Mouse (Mus musculus) right cerebral cortex, postnatal 36 days (tissue): Measurements from ENCODE around the gene Hdac7.
A peak's percentile ranks its signal among the peaks of the same experiment; 100 is the strongest.

Experiments
- DNase-seq, 2 experiments: peaks; one replicate each; pipeline ENCODE4 v3.0.0; 2022; ENCODE audit warnings: low spot score in 2 of 2, mixed read lengths in 1 of 2

Gene Hdac7

DNA sequence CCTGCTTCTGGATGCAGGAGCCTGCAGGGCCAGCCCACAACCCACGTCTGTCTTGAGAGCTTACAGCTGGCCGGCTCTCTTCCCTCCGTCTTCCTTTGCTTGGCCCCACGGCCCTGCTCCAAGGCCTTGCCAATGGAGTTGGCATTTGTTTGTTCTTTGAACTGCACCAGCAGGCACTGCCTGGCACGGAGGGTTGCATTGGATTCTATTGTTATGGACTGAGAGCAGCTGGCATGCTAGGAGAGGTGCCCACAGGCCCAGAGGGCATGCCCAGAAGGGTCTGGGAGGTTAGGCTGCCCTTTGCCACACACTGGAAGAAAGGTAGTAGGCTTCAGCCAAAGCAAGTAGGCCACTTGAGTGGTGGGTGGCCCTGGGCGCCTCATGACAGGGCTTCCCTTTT is 55.5 kb downstream of the Hdac7 start:
- peak; percentile 61 to 64 for DNase-seq

DNA sequence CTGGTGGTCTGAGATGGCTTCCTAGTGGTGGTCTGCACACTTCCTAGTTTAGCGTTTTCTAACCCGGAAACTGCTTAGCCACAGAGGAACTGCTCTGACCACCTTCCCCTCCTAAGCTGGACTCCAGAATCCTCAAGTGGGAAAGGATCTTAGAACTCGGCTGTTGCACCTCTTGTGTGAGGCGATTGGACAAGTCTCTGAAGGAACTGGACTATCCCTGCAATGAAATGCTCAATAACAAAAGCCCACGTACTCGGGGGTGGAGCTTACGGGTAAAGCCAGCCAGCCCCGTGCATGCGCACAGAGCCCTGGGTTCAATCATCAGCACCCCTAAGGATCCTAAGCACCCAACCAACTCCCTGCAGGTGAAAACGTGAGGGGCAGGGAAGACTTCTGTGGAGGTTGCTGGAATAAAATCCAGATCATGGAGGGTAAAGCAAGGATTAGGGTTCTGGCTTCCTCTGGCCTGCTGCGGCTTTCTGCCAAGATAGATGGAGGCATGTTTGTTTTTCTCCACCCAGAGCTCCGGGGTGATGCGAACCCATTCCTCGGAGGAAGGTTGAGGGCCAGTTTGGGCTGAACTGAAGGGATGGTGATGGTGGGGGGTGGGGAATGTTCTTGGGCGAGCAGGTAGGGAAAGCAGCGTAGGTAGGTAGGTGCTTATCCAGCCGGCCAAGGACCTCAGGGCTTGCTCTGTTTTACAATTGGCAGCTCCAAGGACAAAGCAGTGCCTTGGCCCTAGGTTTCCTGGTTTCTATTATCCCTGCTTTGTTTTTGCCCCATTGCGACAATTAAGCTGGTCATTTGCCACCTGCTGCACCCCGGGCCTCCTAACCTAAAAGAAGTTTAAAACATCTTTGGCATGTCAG is 56.3 kb downstream of the Hdac7 start:
- no peak for DNase-seq

DNA sequence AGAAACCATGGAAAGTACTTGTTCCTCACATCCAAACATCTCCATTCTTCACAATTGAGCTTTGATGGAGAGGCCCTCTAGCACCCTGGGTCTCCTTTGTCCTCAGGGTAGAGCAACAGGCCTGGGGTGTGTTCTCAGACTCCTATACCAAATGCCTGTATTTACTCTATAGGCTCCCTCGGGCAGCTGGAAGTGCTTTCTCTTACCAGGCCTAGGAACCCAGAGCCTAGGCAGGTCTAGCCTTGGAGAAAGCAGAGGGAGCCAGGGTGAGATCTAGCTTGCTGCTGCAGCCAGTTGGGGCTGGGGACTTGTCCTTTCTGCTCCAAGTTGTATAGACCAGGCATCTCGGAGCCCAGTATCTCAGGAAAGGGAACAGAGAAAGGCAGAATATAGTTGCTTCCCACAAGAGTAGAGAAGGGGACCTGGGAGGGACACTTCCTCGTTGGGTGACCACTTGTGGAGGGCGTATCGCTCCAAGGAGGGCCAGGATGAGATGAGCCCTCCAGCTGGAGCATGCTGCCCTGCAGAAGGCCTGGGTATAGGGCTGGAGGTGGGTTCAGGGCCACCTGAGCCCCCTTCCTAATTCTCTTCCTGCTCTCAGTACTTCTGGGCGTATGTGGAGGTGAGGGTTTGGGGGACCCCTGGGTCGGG is 57.0 kb downstream of the Hdac7 start:
- no peak for DNase-seq

DNA sequence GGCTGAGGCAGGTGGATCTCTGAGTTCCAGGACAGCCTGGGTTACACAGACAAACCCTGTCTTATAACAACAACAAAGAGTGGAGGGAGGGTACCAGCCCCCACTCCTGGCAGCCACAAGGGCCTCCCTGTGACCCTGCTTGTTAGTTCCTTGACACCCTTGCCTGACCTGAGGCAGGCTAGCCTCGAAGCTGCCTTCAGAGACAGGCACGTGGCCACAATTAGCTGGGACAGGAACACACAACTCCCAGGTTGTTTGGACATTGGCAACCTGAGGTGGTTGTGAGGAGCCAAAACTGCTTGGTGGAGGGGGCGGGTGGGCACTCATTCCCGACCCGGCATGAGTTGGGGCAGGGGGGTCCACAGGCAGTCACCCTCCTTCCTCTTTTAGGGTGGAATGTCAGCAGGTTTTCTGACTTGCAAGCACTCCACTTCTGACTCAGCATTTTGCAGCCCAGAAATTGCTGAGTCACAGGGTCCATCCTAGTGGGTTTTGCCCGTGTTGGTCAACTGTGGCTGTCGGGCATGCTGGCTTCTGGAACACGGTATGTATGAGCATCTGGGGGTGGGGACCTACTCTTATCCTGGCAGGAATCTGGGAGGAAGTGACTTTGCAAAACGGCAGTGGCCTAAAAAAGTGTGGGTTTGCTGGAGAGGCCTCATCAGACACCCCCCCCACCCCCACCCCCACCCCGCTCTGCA is 57.7 kb downstream of the Hdac7 start:
- DNase-seq = no peak

DNA sequence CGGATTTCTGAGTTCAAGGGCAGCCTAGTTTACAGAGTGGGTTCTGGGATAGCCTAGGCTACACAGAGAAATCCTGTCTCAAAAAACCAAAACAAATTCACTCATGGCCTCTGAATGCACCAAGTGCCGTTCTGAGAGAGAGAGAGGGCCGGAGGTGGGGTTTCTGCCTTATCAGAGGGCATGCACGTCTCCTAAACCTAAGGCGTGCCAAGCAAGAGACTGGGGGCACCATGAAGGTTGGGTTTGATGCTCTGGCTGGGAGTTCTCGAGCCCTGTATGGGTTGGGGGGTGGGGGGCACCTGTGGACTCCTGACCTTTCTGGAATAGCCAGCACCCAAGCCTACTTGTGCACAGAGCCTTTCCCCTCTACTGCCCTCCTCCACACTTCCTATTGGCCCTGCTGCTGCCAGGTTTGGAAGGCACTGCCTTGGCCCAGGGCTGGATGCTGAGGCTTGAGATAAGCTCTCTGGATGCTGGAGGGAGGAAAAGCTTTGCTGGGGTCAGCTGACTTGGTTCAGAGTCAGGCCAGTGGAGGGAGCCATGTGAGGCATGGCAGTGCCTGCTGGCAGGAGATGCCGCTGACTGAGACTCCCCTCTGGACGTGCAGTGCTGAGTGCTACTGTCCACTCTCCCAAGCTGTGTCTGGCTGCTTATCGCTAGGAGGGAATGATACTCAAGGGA is 58.4 kb downstream of the Hdac7 start:
- DNase-seq = peak in 1 of 2 experiments; percentile 39

DNA sequence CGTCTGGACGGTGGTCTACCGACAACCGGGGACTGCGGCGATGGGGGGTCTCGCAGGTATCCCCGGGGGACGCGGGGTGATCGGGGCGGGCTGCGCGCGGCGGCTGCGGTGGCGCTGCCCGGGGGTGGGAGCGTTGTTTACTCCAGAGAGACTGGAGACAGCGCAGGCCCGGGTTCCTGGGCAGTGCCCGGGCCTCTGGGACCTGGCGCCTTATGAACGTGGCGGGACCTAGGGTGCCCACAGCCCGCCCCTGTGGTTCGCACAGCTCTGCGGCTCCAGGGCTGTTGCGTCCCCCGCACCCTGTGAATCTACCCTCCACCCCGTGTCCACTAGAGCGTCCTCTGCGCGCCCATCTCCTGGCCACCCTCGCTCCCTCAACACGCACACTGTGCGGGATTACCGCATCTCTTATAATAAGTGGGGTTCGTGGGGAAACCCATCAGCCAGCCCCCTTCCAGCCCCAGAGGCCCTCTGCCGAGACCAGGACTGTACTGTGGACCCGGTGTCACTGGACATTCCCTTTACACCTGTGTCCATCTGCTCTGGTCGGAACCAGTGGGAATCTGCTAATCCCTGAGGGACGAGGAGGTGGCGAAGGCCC is 59.6 kb downstream of the Hdac7 start:
- no peak for DNase-seq

DNA sequence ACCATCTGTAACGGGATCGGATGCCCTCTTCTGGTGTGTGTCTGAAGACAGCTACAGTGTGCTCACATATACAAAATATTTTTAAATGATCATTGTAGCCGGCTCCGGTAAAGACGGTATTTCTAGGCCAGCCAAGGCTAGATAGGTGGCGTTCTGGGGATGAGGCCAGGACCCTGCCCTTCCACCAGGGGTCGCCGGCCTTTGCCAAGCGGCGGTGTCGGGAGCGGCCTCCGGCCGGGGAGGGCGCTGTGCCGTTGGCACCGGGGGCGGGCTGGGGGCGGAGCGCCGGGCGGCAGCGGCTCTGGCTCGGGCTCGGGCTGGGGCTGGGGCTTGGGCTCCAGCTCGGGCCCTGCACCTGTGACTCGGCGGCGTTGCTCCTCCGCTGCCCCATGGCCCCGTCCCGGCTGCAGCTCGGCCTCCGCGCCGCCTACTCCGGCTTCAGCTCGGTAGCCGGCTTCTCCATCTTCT is 60.2 kb downstream of the Hdac7 start:
- DNase-seq = peak; percentile 70 to 71

DNA sequence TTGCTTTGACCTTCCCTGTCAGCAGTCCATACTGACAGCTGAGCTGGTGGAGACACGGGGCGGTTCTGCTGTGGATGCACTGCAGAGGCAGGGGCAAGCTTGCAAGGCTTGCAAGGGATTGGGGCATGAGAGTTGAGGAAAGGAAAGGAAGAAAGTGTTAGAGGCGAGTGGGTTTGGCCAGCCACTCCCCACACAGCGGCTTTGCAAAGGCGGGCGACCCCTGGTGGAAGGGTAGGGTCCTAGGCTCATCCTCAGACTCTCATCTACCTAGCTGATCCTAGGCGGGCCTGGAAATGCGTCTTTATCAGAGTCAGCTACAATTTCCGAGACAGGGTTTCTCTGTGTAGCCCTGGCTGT is 61.6 kb downstream of the Hdac7 start:
- DNase-seq = no peak

DNA sequence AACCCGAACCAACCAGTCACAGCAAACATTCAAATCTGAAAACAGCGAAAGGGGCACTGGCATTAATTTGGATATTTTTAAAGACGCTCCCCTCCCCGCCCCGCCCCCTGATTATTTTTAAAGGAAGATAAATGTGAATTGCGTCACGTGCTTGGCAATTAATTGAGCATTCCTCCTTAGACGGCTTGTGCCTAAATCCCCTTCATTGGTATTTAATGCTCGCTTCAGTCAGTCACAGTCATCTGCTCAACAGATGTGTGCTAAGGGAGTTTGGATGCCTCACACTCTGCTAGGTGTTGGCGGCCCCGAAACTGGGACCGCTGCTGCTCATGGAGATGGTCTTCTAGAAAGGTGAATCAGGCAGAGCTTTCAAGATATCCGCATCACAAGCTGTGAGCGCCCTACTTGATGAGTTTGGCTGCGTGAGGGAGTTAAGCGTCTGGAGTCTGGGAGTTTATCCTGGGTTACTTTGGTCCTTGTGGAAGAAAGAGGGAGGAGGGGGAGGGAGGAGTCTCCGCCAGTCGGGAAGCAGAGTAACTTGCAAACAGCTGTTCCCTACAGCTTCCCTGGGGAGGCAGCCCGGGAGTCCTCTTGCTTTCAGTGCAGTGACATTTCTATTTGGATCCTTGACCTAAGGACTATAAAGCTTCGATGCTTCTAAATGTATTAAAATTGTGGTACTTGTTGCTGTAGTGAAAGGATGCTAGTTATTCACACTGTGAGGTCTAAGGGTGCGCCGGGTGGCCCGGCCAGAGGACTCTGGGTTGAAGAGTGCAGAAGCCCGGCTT is 62.1 kb downstream of the Hdac7 start:
- DNase-seq = no peak

DNA sequence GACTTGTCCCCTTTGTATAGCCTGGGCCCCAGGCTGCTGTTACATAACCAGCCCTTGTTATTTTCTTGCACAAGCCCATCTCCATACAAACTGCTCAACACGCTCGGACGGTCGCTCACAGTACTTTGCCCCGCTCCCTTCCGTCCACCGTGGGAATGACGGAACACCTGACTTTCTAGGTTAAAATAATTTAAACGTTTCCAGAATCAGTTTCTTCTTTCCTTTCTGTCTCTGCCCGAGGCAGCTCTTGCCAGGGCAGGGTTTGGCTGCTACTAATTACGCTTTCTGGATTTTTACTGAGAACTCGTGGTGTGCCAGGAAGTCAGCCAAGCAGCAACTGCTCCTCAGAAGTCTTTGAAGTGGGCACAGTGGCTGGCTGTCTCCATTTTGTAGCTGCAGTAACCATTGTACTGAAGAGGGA is 63.7 kb downstream of the Hdac7 start:
- DNase-seq = peak in 1 of 2 experiments; percentile 56

DNA sequence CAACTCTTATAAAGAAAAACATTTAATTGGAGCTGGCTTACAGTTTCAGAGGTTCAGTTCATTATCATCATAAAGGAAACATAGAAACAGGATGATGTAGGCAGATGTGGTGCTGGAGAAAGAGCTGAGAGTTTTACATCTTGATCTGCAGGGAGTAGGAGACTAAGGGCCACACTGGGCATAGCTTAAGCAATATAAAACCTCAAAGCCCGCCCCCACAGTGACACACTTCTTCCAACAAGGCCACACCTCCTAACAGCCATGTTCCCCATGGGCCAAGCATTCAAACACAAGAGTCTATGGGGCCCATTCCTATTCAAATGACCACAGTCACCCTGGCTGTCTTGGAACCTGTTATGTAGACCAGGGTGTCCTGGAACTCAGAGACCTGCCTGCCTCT is 64.7 kb downstream of the Hdac7 start:
- no peak for DNase-seq

DNA sequence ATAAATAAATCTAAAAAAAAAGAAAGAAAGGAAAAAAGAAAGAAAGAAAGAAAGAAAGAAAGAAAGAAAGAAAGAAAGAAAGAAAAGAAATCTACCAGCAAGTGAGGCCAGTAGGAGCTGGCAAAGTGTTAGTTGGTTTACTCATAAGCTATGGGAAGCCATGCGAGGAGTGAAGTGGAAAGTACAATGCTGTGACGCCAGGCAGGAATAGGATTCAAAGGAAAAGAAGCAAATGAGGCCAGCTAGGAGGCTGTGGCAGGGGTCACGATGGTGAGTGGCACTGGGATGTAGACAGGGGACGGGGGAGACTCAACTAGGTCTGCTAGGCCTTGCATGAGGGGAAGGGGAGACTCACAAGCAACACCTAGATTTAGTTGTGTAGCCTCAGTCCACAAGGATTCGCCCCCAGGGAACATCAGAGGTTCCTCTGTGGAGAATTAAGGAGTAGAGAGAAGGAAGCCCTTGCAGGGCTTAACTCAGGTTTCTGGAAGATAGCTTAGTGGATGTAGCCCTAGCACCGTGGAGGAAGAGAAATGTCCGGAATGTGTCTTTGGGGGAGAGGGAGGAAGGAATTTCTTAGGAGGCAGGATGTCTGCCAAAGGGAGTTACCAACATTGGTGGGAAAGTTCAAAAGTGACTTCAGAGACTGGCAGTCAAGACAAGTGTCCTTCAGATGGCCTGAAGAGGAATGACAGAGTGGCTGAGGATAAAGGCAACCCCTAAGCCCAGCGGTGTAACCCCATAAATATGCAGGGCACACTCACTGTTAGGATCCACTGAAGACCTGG is 65.8 kb downstream of the Hdac7 start, which contains the start of gene Slc48a1:
Gene Slc48a1 (plus strand): TSS at position 210 of the 788 bp plus-strand sequence.
- no peak for DNase-seq

DNA sequence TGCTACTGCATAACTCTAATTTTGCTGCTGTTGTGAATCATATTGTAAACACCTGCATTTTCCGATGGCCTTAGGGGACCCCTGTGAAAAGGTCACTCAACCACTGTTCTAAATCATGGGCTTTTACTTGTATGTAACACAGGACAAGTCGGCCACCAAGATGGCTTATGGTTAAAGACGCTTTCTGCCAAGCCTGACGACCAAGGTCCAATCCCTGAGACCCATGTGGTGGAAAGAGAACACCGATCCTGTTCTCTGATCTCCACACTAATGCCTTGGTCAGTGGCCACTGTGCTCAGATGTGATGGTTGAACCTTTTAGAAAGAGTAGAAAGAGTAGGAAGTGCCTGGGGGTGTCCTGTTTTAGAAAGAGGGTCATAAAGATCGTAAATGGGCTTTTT is 67.4 kb downstream of the Hdac7 start:
- DNase-seq = no peak

DNA sequence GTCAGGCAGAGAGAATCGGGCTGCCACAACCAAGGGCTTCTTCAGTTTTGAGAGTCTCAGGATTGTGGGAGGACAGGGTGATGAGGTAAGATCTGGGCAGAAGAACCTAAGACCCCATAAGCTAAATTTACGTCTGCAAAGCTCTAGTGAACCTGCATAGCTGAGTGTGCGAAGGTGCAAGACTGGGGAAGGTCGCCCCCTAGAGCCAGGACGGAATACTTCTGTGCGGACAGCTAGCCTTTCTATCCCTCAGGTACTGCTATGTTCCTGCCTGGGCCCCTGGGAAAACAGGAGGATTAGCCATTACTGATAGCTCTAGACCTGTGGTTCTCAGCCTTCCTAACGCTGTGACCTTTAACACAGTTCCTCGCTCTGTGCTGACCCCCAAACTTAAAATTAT is 67.8 kb downstream of the Hdac7 start:
- peak in 1 of 2 experiments; percentile 55 for DNase-seq

DNA sequence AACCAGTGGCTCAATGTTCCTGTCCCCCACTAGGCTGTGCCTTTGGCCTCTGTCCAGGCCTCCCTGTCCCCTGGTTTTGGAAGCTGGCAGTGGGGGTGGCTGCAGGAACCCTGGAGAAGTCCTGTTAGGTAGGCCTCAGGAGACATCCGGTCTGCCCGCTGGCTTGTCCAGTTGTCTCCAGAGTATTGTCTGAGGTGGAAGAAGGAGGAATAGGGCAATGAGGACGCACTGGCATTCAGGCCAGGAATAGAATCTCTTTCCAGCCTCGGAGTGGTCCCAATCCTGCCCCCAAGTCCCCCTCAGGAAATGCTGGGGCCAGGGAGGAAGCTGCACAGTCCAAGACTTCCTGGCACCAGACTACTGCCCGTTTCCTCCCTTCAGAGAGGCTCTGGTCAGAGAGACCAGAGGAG is 70.3 kb downstream of the Hdac7 start:
- no peak for DNase-seq

DNA sequence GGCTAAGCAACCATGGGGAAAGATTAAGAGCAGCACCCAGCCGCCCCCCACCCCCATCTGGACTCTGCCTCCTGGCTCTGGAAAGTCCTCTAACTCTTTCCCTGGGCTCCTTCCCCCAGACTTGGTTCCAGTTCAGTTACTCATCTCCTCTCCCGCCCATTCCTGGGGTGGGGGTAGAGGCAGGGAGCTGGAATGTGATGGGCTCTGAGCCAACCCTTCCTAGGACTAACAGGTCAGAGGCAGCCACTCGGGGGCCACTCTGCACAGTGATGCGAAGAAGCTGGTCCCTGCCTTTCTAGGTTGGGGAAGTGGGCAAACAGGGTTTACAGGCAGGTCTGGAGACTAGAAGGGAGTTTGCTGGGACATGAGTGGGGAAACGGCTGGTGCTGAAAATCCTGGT is 71.2 kb downstream of the Hdac7 start:
- DNase-seq = no peak

DNA sequence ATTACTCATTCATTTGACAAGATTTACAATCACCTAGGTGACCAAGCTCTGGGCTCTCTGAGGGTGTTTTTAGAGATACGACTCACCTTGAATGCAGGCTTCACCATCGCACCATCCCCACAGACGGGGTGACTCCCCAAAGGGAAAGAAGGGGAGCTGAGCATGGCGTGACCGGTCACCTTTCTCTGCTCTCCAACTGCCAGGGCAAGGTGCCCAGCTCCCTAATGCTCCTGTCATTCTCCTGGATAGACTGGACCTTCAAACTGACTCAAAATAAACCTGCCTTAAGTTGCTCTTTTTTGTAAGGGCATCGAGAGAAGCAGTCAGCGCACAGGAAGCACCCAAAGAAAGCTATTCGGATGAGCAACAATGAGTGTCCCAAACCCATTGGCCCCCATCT is 74.0 kb downstream of the Hdac7 start:
- no peak for DNase-seq

DNA sequence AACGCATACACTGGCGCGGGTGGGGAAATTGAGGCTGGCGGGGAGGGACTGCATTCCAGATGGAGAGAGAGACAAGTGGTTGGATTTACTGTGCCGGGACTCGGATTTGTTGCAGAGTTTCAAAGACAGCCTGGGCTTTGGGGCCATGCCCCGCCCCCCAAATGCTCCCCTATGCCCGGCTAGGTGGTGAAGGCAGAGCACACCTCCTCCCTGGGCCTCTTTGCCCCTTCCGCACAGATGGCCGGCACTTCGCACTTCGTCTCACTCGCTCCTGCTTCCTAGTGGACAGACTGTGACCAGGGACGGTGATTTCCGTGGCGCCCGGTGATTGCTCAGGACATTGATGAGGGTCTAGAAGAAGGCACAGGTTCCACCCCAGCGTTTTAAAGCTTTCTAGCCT is 76.1 kb downstream of the Hdac7 start:
- no peak for DNase-seq

DNA sequence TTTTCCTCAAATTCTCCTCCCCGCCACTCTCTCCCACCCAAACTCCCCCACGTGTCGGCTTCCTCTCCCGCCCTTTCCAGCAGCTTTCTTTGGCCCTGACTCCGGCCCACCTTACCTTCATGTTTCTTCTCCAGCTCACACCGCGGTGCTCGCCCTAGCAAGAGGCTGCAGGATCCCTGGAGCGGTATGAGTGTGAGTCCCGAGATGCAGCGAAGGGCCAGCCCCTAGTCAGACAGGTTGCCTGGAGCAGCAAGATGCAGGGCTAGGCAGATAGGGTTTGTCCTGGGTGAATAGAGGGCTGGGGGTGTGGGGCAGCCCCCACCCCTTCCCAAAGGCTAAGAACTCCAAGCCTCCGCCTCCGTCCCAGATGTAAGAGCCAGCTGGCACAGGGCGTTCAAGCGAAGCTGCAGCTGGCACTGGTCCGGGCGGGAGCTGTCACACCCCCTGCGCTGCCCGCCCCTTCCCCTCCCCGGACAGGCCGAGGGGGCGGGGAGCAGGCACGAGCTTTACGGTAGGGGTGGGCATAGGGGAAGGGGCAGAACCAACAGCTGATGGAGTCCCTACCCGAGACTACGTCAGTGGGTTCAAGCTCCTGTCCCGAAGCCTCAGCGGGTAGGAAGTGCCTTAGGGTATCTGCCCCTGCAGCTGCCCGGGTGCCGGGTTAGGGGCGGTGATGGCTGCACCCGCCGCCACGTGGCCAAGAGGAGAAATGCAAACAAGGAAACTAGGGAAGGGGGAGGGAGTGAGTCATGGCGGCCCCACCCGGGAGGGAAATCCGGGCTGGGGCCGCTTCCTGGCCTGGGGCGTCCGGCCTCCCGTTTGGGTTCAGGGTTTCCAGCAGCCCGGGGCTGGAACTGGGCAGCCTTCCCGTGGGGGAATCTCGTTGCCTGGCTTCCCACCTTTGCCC is 76.8 kb downstream of the Hdac7 start, which contains the start of gene Rapgef3:
Gene Rapgef3 (minus strand): TSS at position 693 of the 907 bp plus-strand sequence.
- peak in 1 of 2 experiments; percentile 65 for DNase-seq
